Mouse (Mus musculus): ENCODE measurements around the gene Mgat5. TPM values are rescaled to one million over a fixed set of nuclear protein-coding genes. Genes with fewer than 3 reads are reported as not detected.

Gene Mgat5
- polyA plus RNA-seq, 1 experiment from 2014 or later: 15.0 TPM

DNA sequence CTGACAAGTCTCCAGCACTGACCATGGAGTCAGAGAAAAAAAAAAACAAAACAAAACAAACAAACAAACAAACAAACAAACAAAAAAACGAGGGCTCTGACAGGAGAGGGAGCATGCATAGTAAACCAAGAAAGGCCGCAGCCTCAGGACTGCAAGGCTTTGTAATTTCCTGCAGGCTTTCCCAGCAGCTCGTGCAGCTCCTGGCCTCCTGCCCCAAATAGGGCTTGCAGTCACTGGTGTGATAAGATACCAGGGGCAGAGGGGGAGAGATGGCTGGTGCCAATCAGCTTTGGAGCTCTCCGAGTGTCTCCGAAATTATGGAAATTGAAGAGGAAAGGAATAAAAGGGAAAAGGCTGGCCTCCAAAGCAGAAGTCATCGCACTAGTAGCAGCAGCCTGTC lies 260.5 kb downstream of the Mgat5 start:
- no peaks in the 10 kb centered on the region for H3K9me3 ChIP-seq
- no peak for ATAC-seq (ENCODE audit: low FRiP score, low read depth)
- H3K9ac ChIP-seq: no peak overlapping the region
- WGBS: 64% methylated on average over 6 of the region's 6 CpGs
- H3K27me3 ChIP-seq: no peaks in the 10 kb centered on the region
- H3K4me1 ChIP-seq (replicated peaks): no peaks in the 10 kb centered on the region
- no peak overlapping the region for H3K4me3 ChIP-seq
- 0 out of 2 replicates have a peak overlapping the region, but pooled peaks have one; percentile 4 for H3K27ac ChIP-seq (replicated peaks)
- H3K36me3 ChIP-seq: no peaks in the 10 kb centered on the region
- H3K4me2 ChIP-seq: no peak overlapping the region

DNA sequence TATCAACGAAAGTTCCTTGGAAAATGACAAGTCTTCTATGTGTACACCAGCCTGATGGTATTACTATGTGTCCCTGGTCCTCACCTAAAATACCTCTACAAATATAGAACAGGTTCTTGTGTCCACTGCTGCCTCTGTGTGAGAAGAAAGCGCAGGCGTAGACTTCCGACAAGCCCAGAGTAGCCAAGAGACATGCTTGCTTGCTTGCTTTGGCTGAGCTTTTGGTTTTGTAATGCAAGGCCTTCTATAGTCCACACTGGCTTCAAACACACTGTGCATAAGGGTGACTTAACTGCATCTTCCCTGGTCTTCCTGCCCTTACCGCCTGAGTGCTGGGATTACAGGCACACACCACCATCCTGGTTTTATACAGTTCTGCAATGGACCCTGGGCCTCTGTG lies 262.4 kb downstream of the Mgat5 start:
- no peaks in the 10 kb centered on the region for H3K27me3 ChIP-seq
- H3K27ac ChIP-seq (replicated peaks): no peak overlapping the region
- H3K9me3 ChIP-seq: no peaks in the 10 kb centered on the region
- WGBS: 95% methylated on average over 5 of the region's 5 CpGs
- H3K4me1 ChIP-seq (replicated peaks): no peaks in the 10 kb centered on the region
- H3K9ac ChIP-seq: no peak overlapping the region
- H3K36me3 ChIP-seq: no peaks in the 10 kb centered on the region
- H3K4me2 ChIP-seq: no peak overlapping the region
- H3K4me3 ChIP-seq: no peak overlapping the region
- no peak for ATAC-seq (ENCODE audit: low FRiP score, low read depth)

DNA sequence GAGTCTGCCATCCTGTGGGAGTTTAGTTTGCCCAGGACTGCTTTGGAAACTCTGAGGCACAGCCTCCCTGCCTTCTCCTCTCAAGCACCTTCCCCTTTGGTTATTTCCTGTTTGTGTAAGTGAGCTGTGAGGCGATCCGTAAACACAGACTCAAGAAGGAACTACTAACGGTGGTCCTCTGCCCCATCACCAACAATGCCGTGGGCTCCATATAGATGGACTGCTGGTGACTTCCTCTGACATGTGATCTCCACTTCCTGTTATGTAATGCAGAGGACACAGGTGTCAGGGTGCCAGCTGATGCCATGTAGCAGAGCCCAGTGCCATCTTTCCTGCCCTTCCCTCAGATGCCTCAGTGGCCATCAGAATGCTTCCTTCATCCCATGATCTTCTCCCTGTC lies 265.4 kb downstream of the Mgat5 start:
- no peak overlapping the region for H3K27ac ChIP-seq (replicated peaks)
- 0 out of 2 replicates have a peak, but pooled peaks cover 2% of the 10 kb centered on the region for H3K36me3 ChIP-seq
- no peak for ATAC-seq (ENCODE audit: low FRiP score, low read depth)
- H3K9ac ChIP-seq: no peak overlapping the region
- H3K27me3 ChIP-seq: no peaks in the 10 kb centered on the region
- no peak overlapping the region for H3K4me2 ChIP-seq
- no peaks in the 10 kb centered on the region for H3K9me3 ChIP-seq
- 89% methylated on average over 4 of the region's 4 CpGs for WGBS
- H3K4me3 ChIP-seq: no peak overlapping the region
- H3K4me1 ChIP-seq (replicated peaks): no peaks in the 10 kb centered on the region

DNA sequence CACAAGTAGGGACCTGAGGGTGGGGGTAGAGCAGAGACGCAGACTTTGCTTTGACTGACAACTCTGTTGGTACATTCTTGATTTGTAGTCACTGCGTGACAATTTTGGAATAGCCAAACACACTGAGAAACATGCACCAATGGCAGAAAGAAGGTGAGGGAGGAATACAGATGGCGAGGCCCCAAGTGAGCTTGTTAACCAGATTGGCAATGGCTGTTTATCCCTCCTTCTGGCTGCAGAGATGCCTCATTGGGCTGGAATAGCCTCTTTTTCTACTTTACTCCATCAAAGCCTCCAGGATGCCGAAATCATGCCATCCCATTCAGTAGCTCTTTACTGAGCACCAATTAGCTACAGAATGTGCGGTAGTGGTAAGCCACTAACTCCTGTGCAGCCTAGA lies 270.9 kb downstream of the Mgat5 start:
- Histone ChIP-seq H3K9me3 (no peaks in the 10 kb centered on the region), H3K36me3 (0 out of 2 replicates have a peak, but pooled peaks cover 5% of the 10 kb centered on the region), H3K4me3 (no peak overlapping the region), H3K9ac (no peak overlapping the region), H3K27me3 (no peaks in the 10 kb centered on the region), H3K4me2 (no peak overlapping the region), H3K4me1 (replicated peaks) (no peaks in the 10 kb centered on the region), H3K27ac (replicated peaks) (no peak overlapping the region)
- ATAC-seq (ENCODE audit: low FRiP score, low read depth): no peak
- WGBS: 73% methylated on average over 5 of the region's 5 CpGs

DNA sequence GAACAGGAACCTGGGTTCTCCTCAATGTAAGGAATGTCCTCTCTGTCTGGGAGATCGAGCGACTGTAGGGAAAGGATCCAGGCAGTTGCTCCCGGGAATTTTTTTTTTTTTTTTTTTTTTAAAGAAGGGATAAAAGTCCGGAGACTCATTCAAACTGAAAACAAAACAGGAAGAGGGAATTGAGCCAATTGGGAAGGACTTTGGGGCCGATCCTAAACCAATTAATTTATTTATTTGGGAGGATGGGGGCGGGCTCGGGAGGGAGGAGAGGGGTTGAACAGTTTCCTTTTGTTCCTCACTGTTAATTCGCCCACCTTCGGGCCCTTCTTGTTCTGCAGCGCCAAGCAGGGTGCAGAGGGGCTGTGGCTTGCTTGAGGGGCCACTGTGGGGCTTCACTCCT lies 278.1 kb downstream of the Mgat5 start:
- Histone ChIP-seq H3K4me2 (no peak overlapping the region), H3K27ac (replicated peaks) (no peak overlapping the region), H3K4me3 (no peak overlapping the region), H3K36me3 (no peaks in the 10 kb centered on the region), H3K9ac (no peak overlapping the region), H3K4me1 (replicated peaks) (no peaks in the 10 kb centered on the region), H3K9me3 (no peaks in the 10 kb centered on the region), H3K27me3 (no peaks in the 10 kb centered on the region)
- WGBS: 78% methylated on average over 10 of the region's 10 CpGs
- no peak for ATAC-seq (ENCODE audit: low FRiP score, low read depth)

DNA sequence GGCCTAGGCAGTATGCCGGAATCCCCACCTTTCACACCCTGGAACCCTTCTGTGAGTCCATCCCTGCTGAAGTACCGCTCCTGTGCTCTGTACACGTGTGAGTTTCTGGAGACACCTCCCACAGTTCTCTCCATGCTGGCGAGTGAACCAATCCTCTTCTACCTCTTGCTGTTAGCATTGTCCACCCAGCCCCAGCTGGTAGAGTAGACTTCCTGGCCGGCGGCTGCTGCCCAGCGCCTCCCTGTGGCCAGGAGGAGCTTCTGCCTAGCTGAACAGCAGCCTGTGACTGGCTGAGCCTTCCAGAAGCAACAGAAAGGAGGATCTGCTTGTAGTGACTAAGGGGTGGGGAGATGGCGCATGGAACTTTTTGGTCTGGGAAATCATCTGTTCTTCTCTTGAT lies 279.4 kb downstream of the Mgat5 start:
- Histone ChIP-seq H3K4me1 (replicated peaks) (no peaks in the 10 kb centered on the region), H3K9me3 (no peaks in the 10 kb centered on the region), H3K27ac (replicated peaks) (no peak overlapping the region), H3K9ac (no peak overlapping the region), H3K27me3 (no peaks in the 10 kb centered on the region), H3K4me2 (no peak overlapping the region), H3K36me3 (no peaks in the 10 kb centered on the region), H3K4me3 (no peak overlapping the region)
- ATAC-seq (ENCODE audit: low FRiP score, low read depth): no peak
- WGBS: 96% methylated on average over 8 of the region's 8 CpGs

DNA sequence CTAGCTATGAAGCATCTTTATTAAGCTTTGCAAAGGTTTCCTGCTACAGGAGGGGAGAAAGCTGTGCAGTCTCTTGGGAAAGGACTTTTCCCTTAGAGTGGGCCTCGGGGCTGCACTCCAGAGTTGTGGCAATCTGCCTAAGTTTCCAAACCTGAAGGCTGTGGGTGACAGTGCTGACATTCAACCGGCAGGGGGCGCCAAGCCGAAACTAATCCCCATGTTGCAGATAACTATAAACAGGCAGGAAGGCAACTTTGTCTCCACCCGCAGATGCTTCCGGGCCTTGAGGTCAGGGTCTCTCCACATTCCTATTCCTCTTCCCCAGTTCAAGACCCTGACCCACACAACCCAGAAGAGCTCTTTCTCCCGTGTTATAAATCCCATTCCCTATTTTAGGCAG lies 280.0 kb downstream of the Mgat5 start:
- Histone ChIP-seq H3K27me3 (no peaks in the 10 kb centered on the region), H3K27ac (replicated peaks) (no peak overlapping the region), H3K4me2 (no peak overlapping the region), H3K9ac (no peak overlapping the region), H3K4me1 (replicated peaks) (no peaks in the 10 kb centered on the region), H3K9me3 (no peaks in the 10 kb centered on the region), H3K36me3 (no peaks in the 10 kb centered on the region), H3K4me3 (no peak overlapping the region)
- ATAC-seq (ENCODE audit: low FRiP score, low read depth): no peak
- 44% methylated on average over 7 of the region's 7 CpGs for WGBS

DNA sequence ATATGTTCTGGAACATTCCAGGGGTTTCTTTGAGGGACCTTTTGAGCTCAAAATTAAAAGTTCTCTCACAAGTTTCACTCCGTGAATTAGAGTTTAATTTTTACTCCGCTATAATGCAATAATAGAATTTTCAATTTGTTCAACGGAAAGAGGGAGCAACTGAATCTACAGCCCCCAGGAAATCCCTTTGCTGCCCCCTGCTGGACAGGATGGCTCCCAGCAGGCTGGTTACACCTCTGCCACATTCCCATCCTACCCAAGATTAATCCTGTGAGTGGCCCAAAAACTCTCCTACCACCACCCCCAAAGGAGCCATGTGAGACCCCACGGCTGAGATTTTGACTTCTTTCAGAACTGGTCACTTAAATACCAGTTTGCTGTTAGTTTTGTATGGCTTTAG lies 282.3 kb downstream of the Mgat5 start:
- no peak overlapping the region for H3K4me2 ChIP-seq
- no peak for ATAC-seq (ENCODE audit: low FRiP score, low read depth)
- H3K4me1 ChIP-seq (replicated peaks): no peaks in the 10 kb centered on the region
- H3K27me3 ChIP-seq: no peaks in the 10 kb centered on the region
- no peaks in the 10 kb centered on the region for H3K9me3 ChIP-seq
- H3K4me3 ChIP-seq: no peak overlapping the region
- no peaks in the 10 kb centered on the region for H3K36me3 ChIP-seq
- WGBS: 80% methylated on average over 4 of the region's 4 CpGs
- H3K9ac ChIP-seq: no peak overlapping the region
- no peak overlapping the region for H3K27ac ChIP-seq (replicated peaks)

DNA sequence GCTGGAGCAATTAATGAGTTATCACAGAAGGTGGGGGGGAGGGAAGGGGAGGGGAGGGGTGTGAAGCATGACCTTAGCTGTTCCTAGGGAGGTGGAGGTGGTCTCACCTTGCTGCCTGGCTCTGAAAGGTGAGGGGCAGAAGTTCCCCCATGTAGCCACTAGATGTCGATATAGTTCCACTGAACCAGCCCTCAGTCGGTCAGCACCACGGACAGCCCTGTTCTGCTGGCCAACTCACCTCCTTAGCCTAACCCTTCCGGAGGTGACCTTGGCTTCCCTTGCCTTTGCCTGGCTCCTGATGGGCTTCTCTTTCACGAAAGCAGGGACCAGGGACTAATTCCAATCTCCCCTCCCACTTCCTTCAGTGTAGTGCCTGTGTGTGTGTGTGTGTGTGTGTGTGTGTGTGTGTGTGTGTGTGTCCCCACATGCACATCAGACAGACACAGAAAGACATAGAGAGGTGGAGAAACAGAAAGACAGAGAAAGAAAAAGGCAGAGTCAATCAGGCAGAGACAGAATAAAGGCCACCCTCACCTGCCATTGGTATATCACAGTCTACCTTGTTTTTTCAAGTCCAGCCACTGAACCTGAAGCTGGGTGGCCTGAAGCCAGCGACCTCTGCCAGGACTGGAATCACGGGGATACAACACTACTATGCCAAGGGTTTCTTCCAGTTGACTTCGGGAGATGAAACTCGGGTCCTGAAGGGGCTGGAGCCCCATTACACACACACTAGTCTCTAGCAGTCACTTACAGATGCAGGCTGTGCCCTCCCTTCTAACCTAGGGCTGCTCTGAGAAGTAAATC lies 292.1 kb downstream of the Mgat5 start:
- no peak overlapping the region for H3K9ac ChIP-seq
- H3K4me3 ChIP-seq: no peak overlapping the region
- H3K36me3 ChIP-seq: no peaks in the 10 kb centered on the region
- H3K9me3 ChIP-seq: no peaks in the 10 kb centered on the region
- peak; percentile 76 for ATAC-seq (ENCODE audit: low FRiP score, low read depth)
- no peaks in the 10 kb centered on the region; the same call in 1 of the 2 replicates for H3K27me3 ChIP-seq
- no peak overlapping the region for H3K4me2 ChIP-seq
- H3K4me1 ChIP-seq (replicated peaks): peaks cover 11% of the 10 kb centered on the region
- no peak overlapping the region for H3K27ac ChIP-seq (replicated peaks)
- WGBS: 34% methylated on average over 9 of the region's 9 CpGs

DNA sequence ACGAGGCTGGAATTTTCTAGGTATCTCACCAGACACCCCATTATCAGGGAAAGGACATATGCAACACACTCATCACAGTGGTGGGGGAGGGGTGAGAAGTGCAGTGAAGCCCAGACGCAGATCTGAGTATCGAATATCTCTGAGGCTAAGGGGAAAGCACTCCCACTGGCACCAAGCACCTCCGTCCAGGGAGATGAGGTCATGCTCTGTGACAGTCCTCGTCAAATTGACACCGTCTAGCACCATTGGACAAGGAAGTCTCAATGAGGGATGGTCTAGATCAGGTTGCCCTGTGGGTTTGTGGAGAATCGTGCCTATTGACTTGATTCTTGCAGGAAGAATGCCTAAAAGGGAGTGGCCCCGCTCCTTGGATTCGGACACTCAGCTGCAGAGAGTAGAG lies 293.9 kb downstream of the Mgat5 start:
- Histone ChIP-seq H3K4me1 (replicated peaks) (peaks cover 11% of the 10 kb centered on the region), H3K9me3 (no peaks in the 10 kb centered on the region), H3K9ac (no peak overlapping the region), H3K27me3 (no peaks in the 10 kb centered on the region; the same call in 1 of the 2 replicates), H3K4me2 (no peak overlapping the region), H3K36me3 (no peaks in the 10 kb centered on the region), H3K27ac (replicated peaks) (no peak overlapping the region), H3K4me3 (no peak overlapping the region)
- no peak for ATAC-seq (ENCODE audit: low FRiP score, low read depth)
- 69% methylated on average over 9 of the region's 9 CpGs for WGBS

DNA sequence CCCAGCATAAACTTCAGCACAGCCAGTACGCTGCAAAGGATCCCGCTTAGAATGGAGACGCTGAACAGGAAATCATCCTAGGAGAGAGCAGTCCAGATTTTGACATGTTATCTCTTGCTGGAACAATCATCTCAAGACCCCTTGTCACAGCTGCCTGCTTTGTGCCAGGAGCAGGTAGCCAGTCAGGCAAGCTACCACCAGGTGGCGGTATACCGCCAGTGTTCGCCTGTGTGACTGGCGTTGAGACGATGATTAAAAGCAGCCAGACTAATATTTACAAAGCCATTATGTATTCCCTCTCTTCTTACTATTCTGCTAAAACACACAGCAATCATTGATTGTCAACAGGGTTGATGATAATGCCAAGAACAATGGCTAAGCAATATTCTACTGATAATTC lies 295.4 kb downstream of the Mgat5 start:
- Histone ChIP-seq H3K27ac (replicated peaks) (peak overlapping the region; percentile 72), H3K36me3 (no peaks in the 10 kb centered on the region), H3K27me3 (no peaks in the 10 kb centered on the region; the same call in 1 of the 2 replicates), H3K4me3 (no peak overlapping the region), H3K9me3 (no peaks in the 10 kb centered on the region), H3K4me2 (no peak overlapping the region), H3K4me1 (replicated peaks) (peaks cover 11% of the 10 kb centered on the region), H3K9ac (no peak overlapping the region)
- ATAC-seq (ENCODE audit: low FRiP score, low read depth): peak; percentile 68; the same call in 1 of the 2 replicates
- 5% methylated on average over 8 of the region's 8 CpGs for WGBS

DNA sequence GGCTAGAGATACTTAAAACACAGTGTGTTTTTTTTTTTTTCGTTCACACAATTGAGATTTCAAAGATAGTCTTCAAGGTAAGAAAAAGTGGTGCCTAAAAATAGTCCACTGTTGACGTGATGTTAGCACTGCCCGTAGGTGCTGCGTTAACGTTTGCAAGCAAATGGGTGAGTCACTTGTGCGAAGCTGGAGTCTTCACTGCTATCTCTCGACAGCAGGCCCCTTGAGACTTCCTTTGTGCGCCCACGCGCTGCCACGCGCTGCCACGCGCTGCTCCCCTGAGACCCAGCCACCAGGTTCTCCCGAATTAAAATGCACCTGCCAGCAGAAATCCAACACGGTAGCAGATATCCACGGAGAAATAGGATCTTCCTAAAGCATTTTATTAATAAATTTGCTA lies 295.9 kb downstream of the Mgat5 start:
- no peaks in the 10 kb centered on the region; the same call in 1 of the 2 replicates for H3K27me3 ChIP-seq
- no peak overlapping the region for H3K4me3 ChIP-seq
- WGBS: 51% methylated on average over 17 of the region's 17 CpGs
- H3K36me3 ChIP-seq: no peaks in the 10 kb centered on the region
- H3K27ac ChIP-seq (replicated peaks): peak overlapping the region; percentile 72
- ATAC-seq (ENCODE audit: low FRiP score, low read depth): no peak
- 0 out of 2 replicates have a peak overlapping the region, but pooled peaks have one; percentile 22 for H3K4me2 ChIP-seq
- H3K9ac ChIP-seq: no peak overlapping the region
- peaks cover 11% of the 10 kb centered on the region for H3K4me1 ChIP-seq (replicated peaks)
- H3K9me3 ChIP-seq: no peaks in the 10 kb centered on the region
